Mouse (Mus musculus) liver, embryonic 15.5 days (tissue): ENCODE measurements at regions not wholly inside any gene's neighbourhood (a gene's known extent, or its start where the extent isn't known, plus 50 kb on each side); places are given as distances from the start of the nearest gene placed in this dataset.
"Not testable (repeated sequence)": the region's sequence is repeated elsewhere in the genome, so short reads cannot be mapped to it uniquely, and the experiment has no call there.

Experiments used
- ATAC-seq: fragments of 200-750 bp; cut with Nextera tagmentation; 2 replicates; pipeline ENCODE4 v1.8.0; 2017; ENCODE audit warnings: moderate number of reproducible peaks, mild to moderate bottlenecking, moderate library complexity; ENCODE audit not compliant: insufficient read depth
- H3K27ac ChIP-seq: fragments of 300-500 bp; sonication (generic); replicated peaks from 2 replicates; pipeline ENCODE4 v1.5.1; 2015; ENCODE audit warnings: mild to moderate bottlenecking, inconsistent platforms
- H3K27me3 ChIP-seq: fragments of 300-500 bp; sonication (generic); 2 replicates; pipeline ENCODE4 v1.6.1; 2015; ENCODE audit warnings: mild to moderate bottlenecking, inconsistent platforms
- H3K36me3 ChIP-seq: fragments of 300-500 bp; sonication (generic); replicated peaks from 2 replicates; pipeline ENCODE4 v1.6.1; 2015; ENCODE audit warnings: moderate library complexity, mild to moderate bottlenecking, inconsistent platforms
- H3K4me1 ChIP-seq: fragments of 300-500 bp; sonication (generic); replicated peaks from 2 replicates; pipeline ENCODE4 v1.6.1; 2015; ENCODE audit warnings: inconsistent platforms
- H3K4me2 ChIP-seq: fragments of 300-500 bp; sonication (generic); 2 replicates; pipeline ENCODE4 v1.6.1; 2015; ENCODE audit warnings: moderate library complexity, mild to moderate bottlenecking, inconsistent platforms
- H3K4me3 ChIP-seq: fragments of 300-500 bp; sonication (generic); replicated peaks from 2 replicates; pipeline ENCODE4 v1.5.1; 2015; ENCODE audit warnings: mild to moderate bottlenecking, inconsistent platforms
- H3K9ac ChIP-seq: fragments of 300-500 bp; sonication (generic); 2 replicates; pipeline ENCODE4 v1.6.1; 2015; ENCODE audit warnings: moderate library complexity, mild to moderate bottlenecking, inconsistent platforms
- H3K9me3 ChIP-seq: fragments of 300-500 bp; sonication (generic); replicated peaks from 2 replicates; pipeline ENCODE4 v1.6.1; 2016; ENCODE audit warnings: inconsistent platforms
- WGBS: fragments of 180-500 bp; shearing (Covaris S2); methylation state at CpG from one replicate; pipeline ENCODE4 v1.1.7; 2015; ENCODE audit warnings: mixed read lengths; ENCODE audit not compliant: insufficient replicate concordance; 5-methylcytosine and 5-hydroxymethylcytosine counted together

DNA sequence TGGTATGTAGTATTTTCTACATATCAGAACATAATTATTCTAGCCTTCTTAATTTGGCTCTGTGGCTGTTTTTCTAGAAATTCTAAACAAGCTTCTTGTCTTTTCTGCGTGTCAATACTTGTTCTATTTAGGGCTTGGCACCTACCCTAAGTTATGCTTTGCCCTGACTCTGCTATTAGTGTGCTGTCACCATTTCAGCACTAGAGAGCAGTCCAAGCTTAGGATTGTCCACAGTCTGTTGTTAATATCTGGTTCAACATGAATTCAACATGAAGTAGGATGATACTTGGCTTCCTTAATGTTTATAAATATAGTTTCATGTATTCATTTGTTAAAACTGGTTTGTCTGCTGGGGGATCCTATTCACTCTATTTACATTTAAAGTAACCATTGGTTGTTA, 61.2 kb downstream of the Maged1 start:
- peak; percentile 42; the same call in 1 of the 2 replicates for ATAC-seq
- WGBS: 70% methylated on average over 1 of the region's 1 CpGs
- Histone ChIP-seq H3K4me2 (no peak overlapping the region), H3K27me3 (peaks cover 12% of the 10 kb centered on the region), H3K9ac (no peak overlapping the region), H3K9me3 (no peaks in the 10 kb centered on the region), H3K36me3 (no peaks in the 10 kb centered on the region), H3K4me3 (no peak overlapping the region), H3K4me1 (peaks cover 3% of the 10 kb centered on the region), H3K27ac (no peak overlapping the region)

DNA sequence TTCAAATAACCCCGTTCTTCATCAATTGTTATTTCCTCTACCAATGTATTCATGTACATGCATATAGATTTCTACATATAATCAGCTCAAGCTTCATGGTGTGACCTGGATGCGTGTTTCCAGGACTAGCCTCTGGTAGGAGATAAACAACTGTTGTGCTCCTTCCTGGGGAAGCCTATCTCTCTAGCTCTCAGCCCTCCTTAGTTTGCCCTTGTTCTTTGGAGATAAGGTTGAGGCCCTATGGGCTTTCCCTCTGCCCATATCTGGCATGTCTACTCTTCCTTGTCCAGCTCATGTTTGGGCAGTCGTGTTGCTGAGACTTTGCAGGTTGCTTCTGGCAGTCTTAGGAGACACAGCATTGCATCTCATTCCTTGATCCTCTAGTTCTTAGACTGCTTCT, 74.3 kb downstream of the Maged1 start:
- not testable (repeated sequence) for H3K27me3 ChIP-seq, H3K27ac ChIP-seq, H3K4me2 ChIP-seq, H3K36me3 ChIP-seq, H3K4me3 ChIP-seq, H3K9me3 ChIP-seq, H3K9ac ChIP-seq
- WGBS: no CpG with 5 or more reads among the region's 3 CpGs
- ATAC-seq: peak; percentile 99
- peaks cover 15% of the 10 kb centered on the region for H3K4me1 ChIP-seq
